Mouse (Mus musculus) retina, postnatal 7 days (tissue): ENCODE data around the gene B4galnt4.

Experiments
- DNase-seq: peaks from one replicate; pipeline ENCODE4 v3.0.0-alpha.2; 2012; ENCODE audit warnings: low read depth, low spot score

The B4galnt4 gene

GRCm38 (mm10) chr7:141119487-141119886, 58.6 kb downstream of the B4galnt4 start:
- DNase-seq: no peak

- no peak for DNase-seq
Observed at GRCm38 (mm10) chr7:141120605-141121004, 59.7 kb downstream of the B4galnt4 start.

DNA sequence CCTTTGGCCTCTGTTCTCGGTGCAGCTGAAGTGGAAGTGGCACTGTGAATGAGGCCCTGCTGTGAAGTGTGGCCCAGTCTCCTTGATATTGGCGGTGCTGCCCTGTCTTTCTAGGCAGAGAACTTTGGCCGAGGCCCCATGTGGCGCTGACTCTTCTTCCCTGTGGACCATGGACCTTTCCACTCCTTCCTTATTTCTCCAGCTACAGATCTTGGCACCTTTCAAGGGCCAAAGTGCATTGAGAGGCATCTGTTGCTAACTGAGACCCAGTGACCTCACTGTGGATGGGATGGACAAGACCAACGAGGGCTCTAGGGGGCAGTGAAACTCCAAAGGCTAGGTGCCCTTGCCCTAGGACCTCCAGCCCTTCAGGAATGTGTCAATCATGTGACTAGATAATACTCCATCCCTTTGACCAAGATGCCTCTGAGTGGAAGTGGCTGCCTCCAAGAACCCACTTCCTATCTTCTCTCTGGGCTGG, 60.2 kb downstream of the B4galnt4 start:
- DNase-seq: no peak
